ENCODE assay signal across 8 mouse cellular contexts in genomic region chrX:140537662-140538061, GRCm38 (mm10).
DNase-seq lines count a peak whose midpoint lies in the region; ATAC-seq and TF ChIP-seq lines count a peak whose summit lies in the region.

No protein-coding gene starts in this region.

- TF ChIP-seq EP300 in CH12.LX (IDR thresholded peaks at IDR 0.05; ENCODE audit: low read length) = no peak; the same call in 1 of the 2 replicates

- H3K36me3 ChIP-seq in CH12.LX (replicated peaks in 1 of 2; ENCODE audit: control insufficient read depth in 1 of 2, insufficient read depth in 1 of 2, low read length in 1 of 2) = peaks cover 4 to 5% of the 10 kb centered on the region in 2 experiments
- peaks cover 10% of the 10 kb centered on the region for H3K36me3 ChIP-seq in heart, embryonic 13.5 days
- no peaks in the 10 kb centered on the region for H3K36me3 ChIP-seq in midbrain, embryonic 15.5 days (replicated peaks)

- H3K27me3 ChIP-seq in CH12.LX (replicated peaks) = no peaks in the 10 kb centered on the region
- H3K27me3 ChIP-seq in heart, embryonic 13.5 days (replicated peaks) = peaks cover 4% of the 10 kb centered on the region
- peaks cover 11% of the 10 kb centered on the region for H3K27me3 ChIP-seq in midbrain, embryonic 15.5 days (replicated peaks)

- no peak overlapping the region for H3K4me3 ChIP-seq in CH12.LX (replicated peaks in 1 of 3; ENCODE audit: low read depth in 2 of 3, low read length in 2 of 3, poor library complexity in 1 of 3)
- H3K4me3 ChIP-seq in heart, embryonic 13.5 days = no peak overlapping the region
- H3K4me3 ChIP-seq in midbrain, embryonic 15.5 days = no peak overlapping the region

- no peak overlapping the region for H3K9ac ChIP-seq in CH12.LX (ENCODE audit: insufficient read depth, low read depth)
- no peak overlapping the region for H3K9ac ChIP-seq in heart, embryonic 13.5 days
- no peak overlapping the region for H3K9ac ChIP-seq in midbrain, embryonic 15.5 days

- no peak for ATAC-seq in heart, embryonic 13.5 days (ENCODE audit: extremely low read depth, insufficient number of reproducible peaks, low FRiP score, low TSS enrichment)
- ATAC-seq in midbrain, embryonic 15.5 days (replicated peaks) = no peak

- TF ChIP-seq POLR2A in CH12.LX (IDR thresholded peaks at IDR 0.05; ENCODE audit: low read depth, low read length) = no peak

- peaks cover 13 to 53% of the 10 kb centered on the region in 2 experiments; a peak in 3 of 4 replicates for H3K4me1 ChIP-seq in CH12.LX (ENCODE audit: control insufficient read depth in 1 of 2, insufficient read depth in 2 of 2)
- H3K4me1 ChIP-seq in heart, embryonic 13.5 days = peaks cover 57% of the 10 kb centered on the region
- H3K4me1 ChIP-seq in midbrain, embryonic 15.5 days = peaks cover 7% of the 10 kb centered on the region; the same call in 1 of the 2 replicates

- peak; percentile 82 to 87 for DNase-seq in B cell, adult 2 months
- DNase-seq in CH12.LX (ENCODE audit: extremely low read depth) = peak; percentile 80
- DNase-seq in lung, postnatal 14 days = peak; percentile 65
- DNase-seq in frontal cortex, postnatal 36 days (ENCODE audit: low spot score in 2 of 2) = no peak
- DNase-seq in right cerebral cortex, postnatal 4 days = no peak
- DNase-seq in left cerebral cortex, adult 18-20 months (ENCODE audit: low spot score in 2 of 2) = no peak

- in situ Hi-C loops in CH12.LX (cut with MboI; ENCODE audit: low pct_ligation_motif_present, low pct_unique_long_range_greater_than_20kb, low sequenced_read_pairs) = no loop called here

- H3K4me2 ChIP-seq in CH12.LX (ENCODE audit: insufficient read depth, low read depth, poor library complexity, severe bottlenecking) = no peak overlapping the region; the same call in 1 of the 2 replicates
- no peak overlapping the region for H3K4me2 ChIP-seq in heart, embryonic 13.5 days
- H3K4me2 ChIP-seq in midbrain, embryonic 15.5 days = no peak overlapping the region

- no peak for TF ChIP-seq CTCF in CH12.LX (conservative IDR thresholded peaks at IDR 0.05 in 1 of 2, IDR thresholded peaks at IDR 0.05 in 1 of 2; ENCODE audit: low read depth in 2 of 2, low read length in 2 of 2)

- H3K27ac ChIP-seq in CH12.LX (ENCODE audit: insufficient read depth, low read depth) = peak overlapping the region; percentile 41; the same call in 1 of the 2 replicates
- peak overlapping the region; percentile 70 for H3K27ac ChIP-seq in heart, embryonic 13.5 days (replicated peaks)
- no peak overlapping the region for H3K27ac ChIP-seq in midbrain, embryonic 15.5 days

- TF ChIP-seq RAD21 in CH12.LX (IDR thresholded peaks at IDR 0.05; ENCODE audit: low read depth, low read length) = no peak

- no peaks in the 10 kb centered on the region for H3K9me3 ChIP-seq in CH12.LX (replicated peaks; ENCODE audit: low read length)
- H3K9me3 ChIP-seq in heart, embryonic 13.5 days = no peaks in the 10 kb centered on the region
- H3K9me3 ChIP-seq in midbrain, embryonic 15.5 days = no peaks in the 10 kb centered on the region

- WGBS in heart, embryonic 13.5 days = 31% methylated on average over 6 of the region's 6 CpGs
- WGBS in midbrain, embryonic 15.5 days = 48% methylated on average over 6 of the region's 6 CpGs

- dilution Hi-C loops in CH12.LX (cut with MboI; ENCODE audit: extremely low pct_ligation_motif_present, extremely low pct_unique_long_range_greater_than_20kb, low sequenced_read_pairs) = no loop called here

- H3K79me2 ChIP-seq in CH12.LX (replicated peaks; ENCODE audit: control insufficient read depth, extremely low read depth, insufficient read depth, poor library complexity, severe bottlenecking) = peaks cover 8% of the 10 kb centered on the region

TF ChIP-seq in CH12.LX, 34 proteins besides CTCF, POLR2A, EP300 and RAD21:
- TF ChIP-seq IRF4 (IDR thresholded peaks at IDR 0.05; ENCODE audit: low read depth, low read length) (0 out of 2 replicates have a peak, but pooled peaks have one; percentile 46), PAX5 (IDR thresholded peaks at IDR 0.05; ENCODE audit: low read length) (no peak), MXI1 (IDR thresholded peaks at IDR 0.05; ENCODE audit: low read depth, low read length) (peak; percentile 71; the same call in 1 of the 2 replicates), MAX (IDR thresholded peaks at IDR 0.05; ENCODE audit: low read length) (no peak), ETS1 (conservative IDR thresholded peaks at IDR 0.05; ENCODE audit: low read depth, low read length) (0 out of 2 replicates have a peak, but pooled peaks have one; percentile 10), TCF12 (IDR thresholded peaks at IDR 0.05; ENCODE audit: low read depth, low read length) (peak; percentile 24; the same call in 1 of the 2 replicates), BHLHE40 (IDR thresholded peaks at IDR 0.05; ENCODE audit: low read depth, low read length) (0 out of 2 replicates have a peak, but pooled peaks have one; percentile 4)

Comparison
In these comparisons a context has a peak if more than half of its experiments do, and no peak if none do; other contexts are left out.
1. DNase-seq: peak in B cell, adult 2 months (2 of 2), CH12.LX (single experiment) and lung, postnatal 14 days (single experiment); none in frontal cortex, postnatal 36 days (0 of 2), right cerebral cortex, postnatal 4 days (single experiment) and left cerebral cortex, adult 18-20 months (0 of 2).